Mouse (Mus musculus) midbrain, embryonic 14.5 days (tissue): ENCODE measurements at regions not wholly inside any gene's neighbourhood (a gene's known extent, or its start where the extent isn't known, plus 50 kb on each side); places are given as distances from the start of the nearest gene placed in this dataset.

Source experiments
- ATAC-seq: fragments of 200-750 bp; cut with Nextera tagmentation; 2 replicates; pipeline ENCODE4 v1.8.0; 2017; ENCODE audit warnings: moderate number of reproducible peaks, moderate library complexity; ENCODE audit not compliant: low FRiP score, low TSS enrichment
- DNase-seq: peaks from one replicate; pipeline ENCODE4 v3.0.0-alpha.2; 2015
- H3K27ac ChIP-seq: fragments of 300-500 bp; sonication (generic); replicated peaks from 2 replicates; pipeline ENCODE4 v1.5.1; 2014; ENCODE audit warnings: mild to moderate bottlenecking, low read depth, low read length, moderate library complexity
- H3K27me3 ChIP-seq: fragments of 300-500 bp; sonication (generic); 2 replicates; pipeline ENCODE4 v1.6.1; 2014; ENCODE audit warnings: low read length, control low read depth, mixed read lengths; ENCODE audit not compliant: control insufficient read depth, insufficient read depth
- H3K36me3 ChIP-seq: fragments of 300-500 bp; sonication (generic); 2 replicates; pipeline ENCODE4 v1.6.1; 2014; ENCODE audit warnings: low read length, control low read depth; ENCODE audit not compliant: control insufficient read depth, insufficient read depth
- H3K4me1 ChIP-seq: fragments of 300-500 bp; sonication (generic); 2 replicates; pipeline ENCODE4 v1.6.1; 2014; ENCODE audit warnings: mild to moderate bottlenecking, antibody characterized with exemption, low read length, control low read depth; ENCODE audit not compliant: control insufficient read depth, insufficient read depth
- H3K4me2 ChIP-seq: fragments of 300-500 bp; sonication (generic); 2 replicates; pipeline ENCODE4 v1.6.1; 2014; ENCODE audit warnings: mild to moderate bottlenecking, low read length, moderate library complexity
- H3K4me3 ChIP-seq: fragments of 300-500 bp; sonication (generic); replicated peaks from 2 replicates; pipeline ENCODE4 v1.5.1; 2014; ENCODE audit warnings: low read depth, low read length
- H3K9ac ChIP-seq: fragments of 300-500 bp; sonication (generic); replicated peaks from 2 replicates; pipeline ENCODE4 v1.6.1; 2014; ENCODE audit warnings: mild to moderate bottlenecking, low read length, moderate library complexity
- H3K9me3 ChIP-seq: fragments of 300-500 bp; sonication (generic); 2 replicates; pipeline ENCODE4 v1.6.1; 2016; ENCODE audit warnings: low read length, control low read depth, mixed read lengths; ENCODE audit not compliant: control insufficient read depth
- WGBS: fragments of 180-500 bp; shearing (Covaris S2); extraction: QIAGEN DNeasy Blood & Tissue Kit; methylation state at CpG from one replicate; pipeline ENCODE4 v1.1.7; 2014; 5-methylcytosine and 5-hydroxymethylcytosine counted together

DNA sequence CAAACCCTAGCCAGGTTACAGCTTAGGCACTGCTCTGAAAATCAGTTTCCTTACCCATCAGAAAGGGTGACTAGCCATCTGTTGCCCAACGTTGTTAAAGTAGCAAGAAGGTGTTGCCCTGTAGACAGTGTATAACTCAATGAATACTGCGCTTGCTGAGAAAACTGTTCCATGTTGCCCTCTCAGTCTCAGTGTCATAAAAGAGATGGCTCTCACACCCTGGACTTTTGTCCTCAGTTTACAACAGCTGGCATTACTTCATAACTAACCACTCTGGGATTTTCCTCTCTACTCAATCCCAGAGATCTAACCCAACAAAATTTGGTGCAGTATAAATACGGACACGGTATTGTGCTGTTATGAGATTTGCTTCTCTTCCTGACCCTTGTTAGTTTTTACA lies 252.1 kb upstream of the Cited2 start:
- no peaks in the 10 kb centered on the region for H3K36me3 ChIP-seq
- WGBS = 94% methylated on average over 4 of the region's 4 CpGs
- H3K4me3 ChIP-seq = no peak overlapping the region
- H3K9me3 ChIP-seq = no peaks in the 10 kb centered on the region
- no peaks in the 10 kb centered on the region for H3K4me1 ChIP-seq
- no peaks in the 10 kb centered on the region for H3K27me3 ChIP-seq
- H3K9ac ChIP-seq = no peak overlapping the region
- DNase-seq (no peak), ATAC-seq (no peak)
- no peak overlapping the region for H3K4me2 ChIP-seq
- no peak overlapping the region for H3K27ac ChIP-seq

DNA sequence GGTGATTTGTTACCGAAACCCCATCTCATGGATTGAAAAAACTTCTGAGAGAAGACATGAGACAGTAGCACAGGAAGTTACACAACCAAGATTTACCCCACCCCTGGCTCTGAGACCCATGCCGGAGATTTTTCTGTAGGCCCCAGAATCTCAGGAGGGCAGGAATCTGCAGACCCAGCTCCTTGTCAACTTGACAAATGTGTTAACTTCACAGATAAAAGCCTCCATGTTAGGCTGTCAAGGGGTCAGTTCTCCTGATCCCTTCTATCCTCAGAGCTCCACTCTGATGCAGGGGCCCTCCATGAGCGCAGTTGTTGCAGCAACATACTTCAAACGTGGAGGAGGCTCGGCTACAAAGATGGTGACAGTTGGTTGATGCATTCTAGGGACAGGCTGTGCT lies 250.5 kb upstream of the Cited2 start:
- no peak for ATAC-seq
- Histone ChIP-seq H3K4me1 (no peaks in the 10 kb centered on the region), H3K36me3 (no peaks in the 10 kb centered on the region), H3K4me3 (no peak overlapping the region), H3K9ac (no peak overlapping the region), H3K27ac (no peak overlapping the region), H3K27me3 (no peaks in the 10 kb centered on the region), H3K4me2 (no peak overlapping the region), H3K9me3 (no peaks in the 10 kb centered on the region)
- no peak for DNase-seq
- WGBS = 40% methylated on average over 5 of the region's 5 CpGs

DNA sequence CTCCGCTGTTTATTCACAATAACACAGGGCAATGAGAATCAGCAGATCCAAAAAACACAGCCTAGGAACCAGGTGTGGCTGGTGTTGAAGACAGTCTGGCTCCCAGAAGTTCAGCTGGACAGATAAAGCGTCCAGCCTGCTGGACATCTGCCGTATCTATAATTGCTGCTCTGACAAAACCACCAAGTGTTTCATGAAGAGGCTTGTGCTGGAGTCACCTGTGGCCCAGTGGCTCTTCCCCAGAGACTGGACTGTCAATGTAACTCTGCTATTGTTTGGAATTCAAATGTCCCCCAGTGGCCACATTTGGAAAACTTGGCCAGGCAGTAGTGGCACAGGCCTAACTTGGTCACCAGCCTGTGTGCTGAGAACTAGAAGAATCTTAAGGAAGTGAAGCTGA lies 247.0 kb upstream of the Cited2 start:
- H3K4me2 ChIP-seq = no peak overlapping the region
- no peak for ATAC-seq
- no peaks in the 10 kb centered on the region for H3K27me3 ChIP-seq
- WGBS = 93% methylated on average over 3 of the region's 3 CpGs
- H3K4me3 ChIP-seq = no peak overlapping the region
- no peak for DNase-seq
- no peaks in the 10 kb centered on the region for H3K36me3 ChIP-seq
- no peaks in the 10 kb centered on the region for H3K9me3 ChIP-seq
- no peak overlapping the region for H3K27ac ChIP-seq
- H3K4me1 ChIP-seq = peaks cover 11% of the 10 kb centered on the region
- H3K9ac ChIP-seq = no peak overlapping the region

DNA sequence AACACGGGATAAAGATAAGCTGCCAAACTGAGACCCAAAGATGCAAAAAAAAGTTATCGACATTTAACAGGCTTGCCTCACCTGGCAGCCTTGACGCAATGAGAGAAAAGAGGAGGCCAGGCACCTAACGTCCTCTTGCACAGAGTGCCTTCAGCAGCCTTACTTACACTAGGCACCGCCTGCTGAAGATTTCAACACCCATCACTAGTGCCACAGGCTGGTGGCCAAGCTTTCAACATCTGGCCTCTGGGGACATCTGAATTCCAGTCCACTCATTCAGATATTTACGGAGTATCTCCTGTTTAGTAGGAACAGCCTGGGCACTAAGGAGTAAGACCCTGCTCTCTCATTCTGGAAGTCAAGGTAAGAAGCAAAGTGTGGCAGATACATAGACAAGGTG lies 246.3 kb upstream of the Cited2 start:
- DNase-seq = no peak
- no peaks in the 10 kb centered on the region for H3K9me3 ChIP-seq
- H3K4me2 ChIP-seq = no peak overlapping the region
- H3K4me3 ChIP-seq = no peak overlapping the region
- H3K9ac ChIP-seq = no peak overlapping the region
- no peak overlapping the region for H3K27ac ChIP-seq
- WGBS = 97% methylated on average over 6 of the region's 6 CpGs
- H3K36me3 ChIP-seq = no peaks in the 10 kb centered on the region
- H3K4me1 ChIP-seq = peaks cover 11% of the 10 kb centered on the region
- no peak for ATAC-seq
- no peaks in the 10 kb centered on the region for H3K27me3 ChIP-seq

GRCm38 (mm10) chr10:17478761-17479632 lies 244.0 kb upstream of the Cited2 start:
- Histone ChIP-seq H3K27ac (peak overlapping the region; percentile 72), H3K4me2 (peak overlapping the region; percentile 43), H3K4me1 (peaks cover 11% of the 10 kb centered on the region), H3K27me3 (no peaks in the 10 kb centered on the region), H3K4me3 (no peak overlapping the region), H3K9ac (no peak overlapping the region), H3K36me3 (no peaks in the 10 kb centered on the region), H3K9me3 (no peaks in the 10 kb centered on the region)
- WGBS = 17% methylated on average over 8 of the region's 8 CpGs
- ATAC-seq (peak; percentile 85), DNase-seq (peak; percentile 76)

GRCm38 (mm10) chr10:17482751-17483150 lies 240.3 kb upstream of the Cited2 start:
- Histone ChIP-seq H3K4me1 (peaks cover 11% of the 10 kb centered on the region), H3K4me3 (no peak overlapping the region), H3K9ac (no peak overlapping the region), H3K4me2 (no peak overlapping the region), H3K9me3 (no peaks in the 10 kb centered on the region), H3K27me3 (no peaks in the 10 kb centered on the region), H3K36me3 (no peaks in the 10 kb centered on the region), H3K27ac (no peak overlapping the region)
- WGBS = 86% methylated on average over 4 of the region's 4 CpGs
- no peak for DNase-seq
- ATAC-seq = no peak

DNA sequence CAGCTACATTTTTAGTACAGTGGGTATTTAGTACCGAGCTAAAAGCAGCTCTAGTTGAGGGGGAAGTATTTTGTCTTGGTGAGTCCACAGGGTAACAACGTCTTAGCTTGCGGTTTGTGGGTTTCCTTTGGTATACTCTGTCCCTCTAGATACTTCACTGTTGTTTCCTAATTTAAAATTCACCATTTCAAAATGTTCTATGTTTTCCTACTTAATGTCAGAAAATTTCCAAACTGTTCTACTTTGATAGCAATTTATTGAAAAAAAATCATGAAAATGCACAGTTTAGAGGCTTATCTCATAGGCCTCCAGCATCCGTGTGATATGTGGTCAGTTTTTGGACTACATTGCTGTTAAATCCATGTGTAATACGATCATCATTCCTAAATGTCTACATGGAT lies 238.0 kb upstream of the Cited2 start:
- ATAC-seq = no peak

DNA sequence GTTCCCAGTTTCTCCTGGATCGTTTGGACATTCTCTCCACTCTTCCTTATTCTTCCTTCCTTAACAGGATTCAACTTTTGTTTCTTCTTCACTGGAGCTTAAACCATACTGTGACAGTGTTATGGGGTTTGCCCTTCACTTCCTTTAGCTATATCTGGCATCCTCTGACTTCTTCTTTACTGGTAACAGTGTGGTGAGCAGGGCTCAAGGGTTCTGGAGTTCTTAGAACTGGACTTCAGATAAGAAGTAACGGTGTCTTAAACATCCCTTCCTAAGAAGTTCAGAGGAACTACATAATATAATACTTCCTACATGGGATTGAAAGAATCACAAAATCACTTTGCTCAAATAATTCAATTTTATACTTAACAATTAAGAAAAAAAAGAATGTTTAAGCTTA lies 237.5 kb upstream of the Cited2 start:
- Histone ChIP-seq H3K27ac (no peak overlapping the region), H3K4me1 (no peaks in the 10 kb centered on the region), H3K4me2 (no peak overlapping the region), H3K27me3 (no peaks in the 10 kb centered on the region), H3K36me3 (no peaks in the 10 kb centered on the region), H3K9me3 (no peaks in the 10 kb centered on the region), H3K4me3 (no peak overlapping the region), H3K9ac (no peak overlapping the region)
- ATAC-seq = no peak
- WGBS = 96% methylated on average over 2 of the region's 2 CpGs
- no peak for DNase-seq

More for the DNA sequence above, 238.0 kb upstream of the Cited2 start:
- Histone ChIP-seq H3K4me3 (no peak overlapping the region), H3K27ac (no peak overlapping the region), H3K36me3 (no peaks in the 10 kb centered on the region), H3K4me2 (no peak overlapping the region), H3K9me3 (no peaks in the 10 kb centered on the region), H3K4me1 (no peaks in the 10 kb centered on the region), H3K27me3 (no peaks in the 10 kb centered on the region), H3K9ac (no peak overlapping the region)
- 89% methylated on average over 5 of the region's 5 CpGs for WGBS
- DNase-seq = no peak

DNA sequence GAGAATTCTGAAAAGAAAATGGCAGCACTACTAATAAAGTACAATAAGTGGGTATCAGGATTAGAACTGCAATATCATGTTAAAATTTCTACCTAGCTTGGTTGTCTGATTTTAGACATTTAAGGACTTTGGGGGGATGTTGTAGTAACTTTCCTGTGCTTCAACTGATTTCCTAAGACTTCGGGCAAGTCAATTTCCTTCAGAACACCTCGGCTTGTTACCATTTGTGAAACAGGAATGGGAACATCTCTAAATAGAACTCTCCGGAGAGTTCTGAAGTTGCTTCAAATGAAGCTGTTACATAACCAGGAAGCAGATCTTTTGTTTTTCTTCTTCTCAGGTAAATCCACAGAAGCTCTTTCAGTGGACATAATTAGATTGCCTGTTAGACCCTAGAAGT lies 237.0 kb upstream of the Cited2 start:
- Histone ChIP-seq H3K4me3 (no peak overlapping the region), H3K36me3 (no peaks in the 10 kb centered on the region), H3K4me2 (no peak overlapping the region), H3K9ac (no peak overlapping the region), H3K9me3 (no peaks in the 10 kb centered on the region), H3K4me1 (no peaks in the 10 kb centered on the region), H3K27me3 (no peaks in the 10 kb centered on the region), H3K27ac (no peak overlapping the region)
- WGBS = over 99% methylated on average over 3 of the region's 3 CpGs
- ATAC-seq (no peak), DNase-seq (no peak)
